Mouse (Mus musculus): ENCODE data around the gene Adgrb3.

- TF ChIP-seq CTCF (IDR thresholded peaks at IDR 0.05; ENCODE audit: extremely low read depth, insufficient read depth, low read length) (no peak), POLR2A (IDR thresholded peaks at IDR 0.05; ENCODE audit: extremely low read depth, insufficient read depth, low read length) (no peak)
These were observed 52.0 kb downstream of the Adgrb3 start for GRCm38 (mm10) chr1:25777459-25777858.

Measured in cortical plate, adult 2 months (tissue).